Mouse (Mus musculus) kidney, adult 11 months (tissue): Measurements from ENCODE around the gene Ifitm1.

Experiments
- DNase-seq: peaks from one replicate; pipeline ENCODE4 v3.0.0; 2022

The Ifitm1 gene

DNA sequence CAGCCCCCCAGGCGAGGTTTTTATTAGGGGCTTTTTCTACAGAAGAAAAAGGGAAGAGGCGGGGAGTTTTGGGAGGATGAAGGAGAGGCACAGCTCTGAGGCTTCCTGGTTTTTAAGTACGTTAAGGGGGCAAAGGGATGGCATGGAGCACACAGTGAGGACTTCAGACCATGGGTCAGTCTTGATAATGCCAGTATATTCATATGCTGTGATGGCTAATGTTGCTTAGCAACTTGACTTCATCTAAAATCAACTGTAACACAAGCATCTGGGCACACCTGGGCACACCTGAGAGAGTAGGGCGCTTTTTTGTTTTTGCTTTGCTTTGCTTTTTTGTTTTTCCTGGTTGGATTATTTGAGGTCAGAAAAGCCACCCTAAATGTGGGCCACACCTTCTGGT lies at the start of gene Ifitm1:
Gene Ifitm1, plus strand, starts transcription at position 301 of the 400 bp plus-strand sequence.
- no peak for DNase-seq

GRCm38 (mm10) chr7:140919911-140920310 lies 47.1 kb upstream of the Ifitm1 start:
- DNase-seq = no peak

DNA sequence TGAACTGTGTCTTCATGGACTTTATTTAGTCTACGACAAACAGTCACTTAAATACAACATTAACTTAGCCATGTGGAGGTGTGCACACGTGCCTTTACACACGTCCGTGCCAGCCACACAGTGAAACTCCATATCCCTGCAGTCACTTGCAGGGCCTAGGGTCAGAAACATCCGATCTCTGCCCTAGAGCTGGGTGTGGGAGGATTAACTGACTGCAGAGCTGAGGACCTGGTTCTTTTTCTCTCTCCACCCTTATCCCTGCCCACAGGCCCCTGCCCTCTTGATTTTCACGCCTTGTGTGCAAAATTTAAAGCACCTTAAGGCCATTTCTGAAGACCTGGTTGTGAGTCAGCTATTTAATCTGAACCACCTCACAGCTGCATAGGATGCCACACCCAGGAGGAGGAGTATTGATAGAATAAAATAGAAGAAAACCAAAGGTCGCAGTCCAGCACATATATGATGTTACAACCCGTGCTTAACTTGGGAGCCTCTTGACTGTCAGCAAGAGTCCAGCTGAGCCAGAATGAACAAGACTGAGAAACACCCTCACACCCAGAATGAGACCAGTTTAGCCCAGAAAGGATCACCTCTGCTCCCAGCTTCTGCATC lies 46.5 kb upstream of the Ifitm1 start, which contains the start of gene Nlrp6:
Gene Nlrp6, plus strand, starts transcription at position 485 of the 612 bp plus-strand sequence.
- DNase-seq = no peak

DNA sequence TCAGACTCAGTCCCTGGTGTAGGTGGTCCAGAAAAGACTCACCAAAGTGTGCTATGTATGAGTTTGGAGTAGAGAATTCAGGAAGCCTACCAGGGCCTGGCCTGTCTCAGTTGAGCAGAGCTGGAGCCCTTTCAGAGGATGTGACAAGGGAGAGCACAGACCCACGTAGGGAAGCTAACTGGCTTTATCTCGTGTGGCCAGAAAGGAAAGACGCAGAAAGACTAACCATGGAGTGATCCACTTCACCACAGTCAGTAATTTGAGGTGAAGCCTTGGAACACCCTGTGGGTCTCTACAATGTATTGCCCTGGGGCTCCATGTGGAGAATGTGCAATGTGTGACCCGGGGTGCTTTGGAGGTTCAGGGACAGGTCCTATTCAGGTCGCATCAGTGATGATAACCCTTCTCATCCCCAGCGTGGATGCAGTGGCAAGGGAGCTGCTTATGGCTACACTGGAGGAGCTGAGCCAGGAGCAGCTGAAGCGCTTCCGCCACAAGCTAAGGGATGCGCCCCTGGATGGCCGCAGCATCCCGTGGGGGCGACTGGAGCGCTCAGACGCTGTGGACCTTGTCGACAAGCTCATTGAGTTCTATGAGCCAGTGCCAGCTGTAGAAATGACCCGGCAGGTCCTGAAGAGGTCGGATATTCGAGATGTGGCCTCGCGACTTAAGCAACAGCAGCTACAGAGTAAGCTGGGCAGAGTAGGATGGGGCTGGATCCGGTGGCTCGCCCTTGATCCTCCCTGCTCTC lies 45.6 kb upstream of the Ifitm1 start:
- peak; percentile 37 for DNase-seq

- peak; percentile 93 for DNase-seq
These were observed 44.5 kb upstream of the Ifitm1 start for GRCm38 (mm10) chr7:140922398-140923069.

DNA sequence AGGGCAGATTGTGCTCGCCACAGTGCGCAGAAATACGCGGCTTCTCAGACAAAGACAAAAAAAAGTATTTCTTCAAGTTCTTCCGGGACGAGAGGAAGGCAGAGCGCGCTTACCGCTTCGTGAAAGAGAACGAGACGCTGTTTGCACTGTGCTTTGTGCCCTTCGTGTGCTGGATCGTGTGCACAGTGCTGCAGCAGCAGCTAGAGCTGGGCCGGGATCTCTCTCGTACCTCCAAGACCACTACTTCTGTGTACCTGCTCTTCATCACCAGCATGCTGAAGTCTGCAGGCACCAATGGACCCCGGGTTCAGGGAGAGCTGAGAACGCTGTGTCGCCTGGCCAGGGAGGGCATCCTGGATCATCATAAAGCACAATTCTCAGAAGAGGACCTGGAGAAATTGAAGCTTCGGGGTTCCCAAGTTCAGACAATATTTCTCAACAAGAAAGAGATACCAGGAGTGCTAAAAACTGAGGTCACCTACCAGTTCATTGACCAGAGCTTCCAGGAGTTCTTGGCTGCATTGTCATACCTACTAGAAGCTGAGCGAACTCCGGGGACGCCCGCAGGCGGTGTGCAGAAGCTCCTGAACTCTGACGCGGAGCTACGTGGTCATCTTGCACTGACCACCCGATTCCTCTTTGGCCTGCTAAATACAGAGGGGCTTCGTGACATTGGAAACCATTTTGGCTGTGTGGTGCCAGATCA lies 43.8 kb upstream of the Ifitm1 start:
- DNase-seq = no peak

DNA sequence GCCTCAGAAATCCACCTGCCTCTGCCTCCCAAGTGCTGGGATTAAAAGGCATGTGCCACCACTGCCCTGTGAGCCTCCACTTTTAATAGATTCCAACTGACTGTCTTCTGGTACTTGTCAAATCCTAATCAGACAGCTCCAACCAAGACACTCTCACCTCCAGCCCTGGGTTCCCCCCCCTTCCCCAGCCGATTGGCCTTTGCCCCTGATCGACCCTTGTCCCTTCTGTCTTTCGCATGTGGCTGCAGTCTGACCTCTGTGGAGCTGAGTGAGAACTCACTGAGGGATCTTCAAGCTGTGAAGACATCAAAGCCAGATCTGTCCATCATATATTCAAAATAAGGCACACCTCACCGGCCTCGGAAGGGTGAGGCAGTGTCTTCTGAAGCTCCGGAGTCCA lies 39.8 kb upstream of the Ifitm1 start:
- no peak for DNase-seq

- DNase-seq = no peak
These were observed 28.6 kb upstream of the Ifitm1 start for GRCm38 (mm10) chr7:140938436-140938835.

DNA sequence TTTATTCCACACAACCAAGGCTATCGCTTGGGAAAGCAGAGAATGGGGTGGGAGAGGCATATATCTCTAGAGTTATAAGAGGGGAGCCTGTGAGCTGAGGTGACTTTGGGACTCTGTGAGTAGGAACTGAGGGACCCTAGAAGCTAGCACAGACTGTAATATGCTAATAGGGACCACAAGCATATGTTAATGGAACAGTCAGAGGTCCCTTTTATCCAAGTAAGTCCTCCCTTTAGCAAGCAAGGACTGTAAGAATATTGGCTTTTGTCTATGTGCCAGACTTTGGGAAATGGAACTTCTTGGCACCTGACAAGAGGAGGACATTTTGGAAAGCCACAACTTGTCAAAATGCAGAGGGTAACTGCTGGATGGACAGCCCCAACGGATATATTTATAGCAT lies 28.1 kb upstream of the Ifitm1 start:
- no peak for DNase-seq

DNA sequence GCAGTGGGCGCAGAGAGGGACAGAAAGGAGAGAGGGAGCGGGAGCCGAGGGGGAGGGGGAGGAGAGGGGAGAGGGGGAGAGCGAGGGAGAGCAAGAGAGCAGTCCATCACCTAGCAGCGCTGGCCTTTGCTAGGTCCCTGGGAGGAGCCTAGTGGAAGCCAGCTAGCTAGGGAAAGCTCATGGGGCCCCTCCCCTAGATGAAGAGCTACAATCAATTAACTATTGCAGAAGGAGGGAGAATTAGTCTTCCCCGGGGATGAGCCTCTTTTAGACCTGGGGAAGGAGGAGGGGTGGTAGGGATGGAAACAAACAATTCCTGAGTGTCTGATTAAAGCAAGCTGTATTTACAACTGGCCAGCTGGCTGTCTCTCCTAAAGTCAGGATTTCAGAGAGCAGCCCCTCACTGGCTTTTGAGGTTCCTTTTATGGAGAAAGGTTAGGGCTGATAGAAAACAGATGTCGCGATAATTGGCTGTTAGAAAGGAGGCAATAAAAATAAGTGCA lies 27.3 kb upstream of the Ifitm1 start:
- no peak for DNase-seq

- peak; percentile 84 for DNase-seq
These were observed 25.6 kb upstream of the Ifitm1 start, which contains the start of gene Pgghg for GRCm38 (mm10) chr7:140941222-140942051. Gene Pgghg (plus strand): TSS chr7:140941391.

DNA sequence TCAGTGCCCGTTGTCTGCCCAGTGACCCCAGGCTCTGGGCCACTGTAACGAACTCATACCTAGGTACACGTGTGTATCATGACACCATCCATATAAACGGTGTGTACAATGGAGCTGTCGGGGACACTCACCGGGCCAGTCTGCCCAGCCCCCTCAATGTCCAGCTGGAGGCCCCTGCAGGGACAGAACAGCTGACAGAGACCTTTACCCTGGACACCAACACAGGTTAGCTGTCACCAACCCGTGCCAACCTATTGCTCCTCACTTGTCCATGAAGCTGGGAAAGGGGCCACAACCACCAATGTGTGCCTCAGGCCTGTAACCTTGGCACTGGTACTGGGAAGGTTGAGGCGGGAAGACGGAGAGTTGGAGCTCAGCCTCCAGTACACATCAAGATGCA lies 24.7 kb upstream of the Ifitm1 start:
- DNase-seq = no peak

DNA sequence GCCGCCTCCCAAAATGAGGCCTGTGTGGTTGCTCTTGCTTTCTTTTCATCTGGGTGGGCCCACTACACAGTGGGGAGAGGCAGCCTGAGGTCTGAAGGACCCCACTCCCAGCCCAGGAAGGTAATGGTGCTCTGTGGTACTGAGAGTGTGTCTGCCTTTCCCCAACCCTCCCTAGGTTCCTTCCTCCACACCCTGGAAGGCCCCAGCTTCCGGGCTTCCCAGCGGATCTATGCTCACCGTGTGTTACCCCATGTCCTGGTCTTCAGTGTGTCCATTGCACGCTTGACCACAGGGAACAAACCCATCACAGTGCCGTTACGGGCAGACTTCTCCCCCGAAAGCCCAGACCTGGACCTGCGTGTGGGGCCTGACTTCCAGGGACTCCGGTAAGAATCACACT lies 24.2 kb upstream of the Ifitm1 start:
- no peak for DNase-seq

DNA sequence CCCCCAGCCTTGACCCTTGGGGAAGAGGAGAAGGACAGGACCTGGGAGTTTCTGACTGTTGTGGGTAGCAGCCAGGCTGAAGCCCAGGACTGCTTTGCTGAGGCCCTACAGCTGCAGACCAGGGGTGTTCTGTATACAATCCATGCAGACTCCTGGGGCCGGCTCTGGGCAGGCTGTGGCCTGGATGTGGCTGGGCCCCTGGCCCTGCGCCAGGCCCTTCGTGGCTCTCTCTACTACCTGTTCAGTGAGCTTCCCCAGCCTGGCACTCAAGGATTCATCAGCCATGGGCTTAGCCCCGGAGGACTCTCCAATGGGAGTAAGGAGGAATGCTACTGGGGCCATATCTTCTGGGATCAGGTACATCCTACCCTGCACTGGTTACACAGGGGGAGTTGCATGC lies 23.7 kb upstream of the Ifitm1 start:
- no peak for DNase-seq

- no peak for DNase-seq
These were observed 22.8 kb upstream of the Ifitm1 start for GRCm38 (mm10) chr7:140944236-140944635.

DNA sequence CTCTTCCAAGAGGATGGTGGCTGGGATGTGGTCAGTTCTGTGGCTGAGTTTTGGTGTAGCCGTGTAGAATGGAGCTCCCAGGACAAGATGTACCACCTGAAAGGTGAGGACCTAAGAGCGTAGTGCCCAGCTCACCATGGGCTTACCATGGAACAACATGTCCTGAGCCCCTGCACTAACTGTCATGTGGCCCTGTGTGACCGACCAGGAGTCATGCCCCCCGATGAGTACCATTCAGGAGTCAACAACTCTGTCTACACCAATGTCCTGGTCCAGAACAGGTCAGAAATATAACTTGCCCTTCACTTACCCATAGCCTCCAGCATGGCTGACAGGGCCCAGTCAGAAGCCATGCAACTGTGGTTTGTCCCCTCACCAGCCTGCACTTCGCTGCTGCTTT lies 21.8 kb upstream of the Ifitm1 start:
- DNase-seq = no peak

DNA sequence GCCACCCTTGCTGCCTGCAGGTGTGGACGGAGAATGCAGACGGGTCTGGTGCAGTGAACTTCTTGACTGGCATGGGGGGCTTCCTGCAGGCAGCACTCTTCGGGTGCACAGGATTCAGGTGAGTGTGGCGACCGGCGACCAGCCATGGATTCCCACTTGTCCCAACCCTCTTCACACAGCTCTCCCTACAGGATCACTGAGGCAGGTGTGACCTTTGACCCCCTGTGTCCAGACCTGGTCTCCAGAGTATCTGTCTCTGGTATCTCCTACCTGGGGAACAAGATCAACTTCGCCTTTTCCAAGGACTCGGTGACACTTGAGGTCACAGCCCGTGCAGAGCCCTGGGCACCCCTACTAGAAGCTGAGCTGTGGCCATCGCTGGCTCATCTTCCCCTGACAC lies 20.7 kb upstream of the Ifitm1 start:
- DNase-seq = no peak

DNA sequence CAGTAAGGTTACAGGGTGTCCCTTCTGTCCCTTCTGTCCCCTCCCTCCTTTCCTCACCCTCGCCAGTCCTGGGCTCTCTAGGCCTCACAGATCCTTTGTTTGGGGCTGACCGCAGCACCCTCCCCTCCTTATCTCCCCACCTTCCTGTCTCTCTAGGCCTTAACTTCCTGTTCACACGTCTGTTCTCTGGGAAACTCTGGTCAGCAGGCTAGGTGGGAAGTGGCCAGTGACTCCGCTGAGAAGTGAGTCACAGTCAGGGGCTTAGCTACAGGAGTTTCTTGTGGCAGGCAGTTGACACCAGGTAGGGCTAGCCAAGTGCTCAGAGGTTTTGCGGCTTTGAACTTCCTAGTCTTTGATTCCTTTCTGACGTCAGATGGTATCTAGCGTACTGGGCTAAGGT lies 20.0 kb upstream of the Ifitm1 start:
- DNase-seq = no peak

GRCm38 (mm10) chr7:140948161-140948560 lies 18.9 kb upstream of the Ifitm1 start:
- DNase-seq = no peak

DNA sequence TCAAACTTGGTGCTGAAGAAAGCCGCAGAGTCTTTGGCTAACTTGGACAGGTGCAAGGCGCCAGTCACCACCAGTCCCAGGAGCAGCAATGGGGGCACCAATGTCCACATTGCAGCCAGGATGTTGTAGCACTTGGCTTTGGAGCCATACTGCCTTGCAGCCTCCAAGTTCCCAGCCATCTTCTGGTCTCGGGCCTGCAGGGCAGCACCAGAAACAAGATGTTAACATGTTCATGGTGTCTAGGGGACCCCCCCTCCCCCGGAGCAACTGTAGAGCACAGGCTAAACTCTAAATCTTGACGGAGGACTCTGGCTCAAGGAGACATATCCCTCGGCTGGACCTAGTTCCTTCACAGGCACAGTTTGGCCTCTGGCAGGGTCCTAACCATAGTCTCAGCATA lies 17.8 kb upstream of the Ifitm1 start:
- no peak for DNase-seq

DNA sequence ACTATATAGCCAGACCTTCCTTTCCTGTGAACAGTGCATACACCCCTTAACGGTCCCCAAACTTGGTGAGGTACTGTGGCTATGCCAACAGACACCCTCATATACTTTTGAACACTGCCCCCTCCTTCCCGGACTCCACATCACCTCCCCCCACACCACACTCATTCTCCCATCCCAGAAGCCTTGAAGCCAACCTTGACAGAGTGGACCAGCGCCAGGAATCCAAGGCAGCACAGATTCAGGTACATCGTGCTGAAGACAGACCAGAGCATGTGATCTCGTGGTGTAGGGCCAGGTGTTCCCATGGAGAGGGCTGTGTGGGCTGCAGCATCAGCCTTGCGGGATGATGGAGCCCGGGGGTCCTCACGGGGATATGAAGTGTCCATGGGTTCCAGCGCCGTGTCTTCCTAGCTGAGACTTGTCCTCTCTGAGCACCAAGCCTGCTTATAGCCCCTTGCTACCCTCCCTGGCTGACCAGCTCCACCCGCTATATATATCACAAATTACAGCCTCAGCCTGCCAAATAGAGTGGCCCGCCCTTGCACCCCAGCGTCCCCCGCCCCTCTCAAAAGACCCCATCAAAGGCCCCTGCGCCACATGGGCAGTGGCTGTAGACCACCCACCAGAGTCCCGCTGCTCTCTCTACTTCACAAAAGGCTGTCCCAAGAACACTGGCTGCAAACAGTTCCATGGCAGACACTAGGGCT lies 17.0 kb upstream of the Ifitm1 start, which contains the start of gene Ifitm5:
Gene Ifitm5, minus strand, starts transcription at position 468 of the 707 bp plus-strand sequence.
- DNase-seq = no peak
